Mouse (Mus musculus): ENCODE measurements around the gene Sfrp2. TPM values are rescaled to one million over a fixed set of nuclear protein-coding genes. Genes with fewer than 3 reads are reported as not detected.

The Sfrp2 gene
- total RNA-seq (2023), result not detected

GRCm38 (mm10) chr3:83765871-83766725, at the start of gene Sfrp2:
Gene Sfrp2, plus strand, starts transcription at chr3:83766321.

Other genes with a start within 250 kb of the Sfrp2 start
- 100 to 1,000 TPM in 1 of 2 experiments, 10 to 100 TPM in 1; 82.7 to 106 TPM for gene Tlr2, start 75.4 kb downstream of the Sfrp2 start, total RNA-seq (2023)